Mouse (Mus musculus) spleen, postnatal 36 days (tissue): ENCODE results near the gene Gm20388.
A peak's percentile ranks its signal among the peaks of the same experiment; 100 is the strongest.

Experiments
- DNase-seq, 2 experiments: peaks; one replicate each; pipeline ENCODE4 v3.0.0; 2022; ENCODE audit warnings: low spot score in 2 of 2, mixed read lengths in 1 of 2

Gene Gm20388

GRCm38 (mm10) chr8:122437708-122438331 lies 2527.2 kb downstream of the Gm20388 start:
- peak in 1 of 2 experiments; percentile 35 for DNase-seq

DNA sequence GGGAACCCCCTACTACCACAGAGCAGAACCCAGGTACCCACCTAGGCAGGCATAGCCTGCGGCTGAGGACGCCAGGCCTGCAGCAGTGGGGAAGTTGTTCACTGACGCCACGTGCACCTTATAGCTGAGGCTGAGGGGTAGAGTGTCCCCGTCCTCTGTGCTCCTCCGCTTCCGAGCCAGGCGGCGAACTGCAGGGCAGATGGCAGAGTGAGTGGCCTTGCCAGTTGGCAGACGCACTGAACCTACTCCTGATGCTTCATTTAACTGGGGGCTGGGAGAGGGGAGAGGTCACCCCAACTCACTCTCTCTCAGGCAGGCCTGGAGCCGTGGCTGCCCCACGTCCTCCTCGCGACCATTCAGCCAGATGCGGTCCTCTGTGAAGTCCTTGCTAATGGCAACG lies 2528.7 kb downstream of the Gm20388 start:
- no peak for DNase-seq

DNA sequence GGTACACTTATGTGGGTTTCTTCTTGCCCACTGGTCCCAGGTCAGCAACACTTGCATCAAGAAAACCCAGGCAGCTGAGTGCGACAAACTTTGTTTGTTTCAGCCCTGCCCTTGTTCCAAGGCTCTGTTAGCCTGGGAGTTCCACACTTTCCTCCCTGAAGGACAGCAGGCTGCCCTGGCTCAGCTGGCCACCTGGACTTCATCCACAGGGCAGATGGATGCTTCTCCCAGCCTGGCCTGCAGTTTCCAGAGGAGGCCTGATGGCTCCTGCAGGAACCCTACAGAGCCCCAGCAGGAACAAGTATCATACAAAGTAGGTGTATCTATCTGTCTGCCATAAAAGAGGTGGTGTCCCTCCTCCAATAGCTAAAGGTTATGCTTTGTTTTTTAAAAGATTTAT lies 2530.7 kb downstream of the Gm20388 start:
- no peak for DNase-seq

- DNase-seq: no peak
Measured at GRCm38 (mm10) chr8:122442356-122442755, 2531.7 kb downstream of the Gm20388 start.

DNA sequence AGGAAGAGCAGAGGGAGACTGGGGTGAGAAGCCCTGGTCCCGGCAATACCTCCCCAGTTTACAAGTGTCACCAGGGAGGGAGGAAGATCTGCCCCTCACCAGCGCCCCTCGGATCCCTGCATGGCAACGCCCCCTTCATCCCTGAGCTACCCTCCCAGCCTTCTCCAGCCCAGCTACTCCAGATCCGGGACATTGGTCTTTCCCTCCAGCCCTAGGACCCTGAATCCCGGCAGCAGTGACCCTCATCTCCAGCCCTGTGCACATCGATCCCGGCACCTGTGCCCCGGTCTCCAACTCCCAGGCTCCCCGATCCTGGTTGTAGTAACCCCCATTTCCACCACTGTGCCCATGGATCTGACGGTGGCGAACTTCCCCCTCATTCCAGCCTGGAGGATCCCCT lies 2532.1 kb downstream of the Gm20388 start:
- no peak for DNase-seq

DNA sequence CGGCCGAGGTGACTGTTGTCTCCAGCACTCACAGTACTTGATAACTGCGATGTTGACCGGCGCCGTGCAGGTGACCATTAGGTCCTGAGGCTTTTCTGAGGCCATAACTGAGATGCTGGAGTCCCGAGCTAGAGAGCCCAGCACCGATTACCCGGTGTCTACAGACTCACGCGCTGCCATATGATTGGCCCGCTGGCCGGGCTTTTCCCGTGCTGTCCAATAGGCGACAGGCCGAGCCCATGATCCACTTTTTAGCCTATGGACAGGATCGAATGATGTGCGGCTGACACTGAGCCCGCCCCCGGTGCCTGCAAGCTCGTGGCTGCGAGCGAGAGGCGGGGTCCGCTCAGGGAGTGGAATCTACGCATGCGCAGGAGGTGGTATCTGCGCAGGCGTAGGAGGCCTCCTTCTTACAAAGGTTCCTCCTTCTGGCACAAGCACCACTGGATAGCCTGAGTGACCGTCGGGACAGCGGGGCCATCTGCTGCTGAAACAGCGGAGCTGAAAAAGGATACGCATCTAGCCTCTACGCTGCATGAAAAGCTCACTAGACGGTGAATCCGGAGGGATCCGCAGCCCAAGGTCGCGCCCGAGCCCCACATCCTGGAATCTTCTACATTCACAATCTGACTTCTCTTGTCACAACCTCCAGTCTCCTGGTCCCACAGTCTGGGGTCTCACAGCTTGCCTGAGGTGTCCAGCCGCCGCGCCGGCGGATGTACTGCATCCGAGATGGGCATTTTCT lies 2532.8 kb downstream of the Gm20388 start, which contains the start of gene Mvd:
Gene Mvd (minus strand): TSS at position 161 of the 745 bp plus-strand sequence.
- DNase-seq: peak; percentile 99

DNA sequence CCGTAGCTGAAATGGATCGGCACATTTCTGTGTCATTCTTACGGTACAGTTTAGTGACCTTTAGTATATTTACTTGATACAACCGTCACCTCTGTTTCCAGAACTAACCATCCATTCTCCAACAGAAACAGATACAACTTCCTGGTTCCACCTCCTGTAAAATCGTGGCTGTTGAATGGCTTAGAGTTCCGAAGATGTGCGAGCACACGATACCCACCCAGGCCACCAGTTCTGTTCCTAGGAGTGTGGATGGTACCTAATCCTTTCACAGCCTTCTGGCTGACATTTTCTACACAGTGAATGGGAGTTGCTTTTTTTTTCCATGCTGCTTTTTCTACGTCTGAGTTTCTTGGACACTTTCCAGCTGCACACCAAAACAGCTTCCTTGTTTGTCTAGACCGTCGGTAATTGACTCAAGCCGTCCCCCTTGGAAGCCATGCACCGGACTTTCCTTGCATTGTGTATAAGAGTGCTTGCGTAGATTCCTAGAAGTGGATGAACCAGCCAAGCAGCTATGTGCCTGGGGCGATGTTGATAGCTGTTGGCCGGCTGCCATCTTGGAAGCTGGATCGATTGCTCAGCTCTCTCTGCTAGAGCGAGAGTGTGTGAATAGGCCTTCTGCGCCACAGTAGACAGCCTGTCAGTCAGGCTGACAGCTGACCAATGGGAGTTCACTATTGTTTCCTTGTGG lies 2533.6 kb downstream of the Gm20388 start:
- peak; percentile 68 to 77 for DNase-seq

GRCm38 (mm10) chr8:122445203-122445602 lies 2534.6 kb downstream of the Gm20388 start:
- DNase-seq: no peak

DNA sequence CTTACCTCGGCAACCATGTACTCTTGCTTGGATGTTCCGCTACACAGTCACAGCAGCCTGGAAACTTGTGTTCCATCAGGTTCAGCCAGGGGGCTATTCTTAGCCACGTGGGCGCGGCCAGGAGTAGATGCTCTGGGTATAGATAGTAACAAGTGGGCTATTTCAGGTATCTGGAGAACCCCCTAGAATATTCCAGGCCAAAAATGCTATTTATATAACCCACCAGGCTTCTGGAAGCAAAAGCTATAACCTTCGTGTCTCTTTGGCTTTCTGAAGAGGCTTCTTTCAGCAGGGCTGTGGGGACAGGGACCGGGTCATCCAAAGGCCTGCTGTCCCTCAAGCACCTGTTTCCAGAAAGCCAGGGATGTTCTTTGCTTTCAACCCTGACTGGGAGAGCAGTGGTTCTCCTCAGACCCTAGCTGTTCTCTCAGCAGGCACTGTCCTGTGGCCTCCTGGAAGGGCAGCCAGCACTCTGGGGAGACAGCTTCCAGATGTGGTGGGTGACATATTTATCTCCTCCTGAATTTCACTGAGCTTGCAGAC lies 2540.6 kb downstream of the Gm20388 start:
- no peak for DNase-seq

DNA sequence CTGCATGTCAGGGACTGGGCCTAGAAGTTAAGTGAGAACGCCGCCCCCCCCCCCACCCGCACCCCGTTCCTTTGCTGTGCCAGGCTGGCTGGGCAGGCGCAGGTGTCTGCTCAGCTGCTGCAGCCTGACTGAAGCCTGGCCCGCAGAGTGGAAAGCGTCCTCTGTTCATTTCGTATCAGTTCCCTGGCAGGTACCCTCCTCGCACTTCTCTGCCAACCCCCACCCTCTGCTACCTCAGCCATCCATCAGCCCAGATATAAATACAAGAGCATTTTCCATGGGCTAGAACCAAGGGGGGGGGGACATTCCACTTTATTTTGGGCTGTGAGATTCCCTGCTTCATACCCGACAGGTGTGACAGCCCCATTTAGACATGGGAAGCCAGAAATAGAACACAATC lies 2541.5 kb downstream of the Gm20388 start:
- DNase-seq: no peak

GRCm38 (mm10) chr8:122454409-122454808 lies 2543.8 kb downstream of the Gm20388 start:
- DNase-seq: no peak

DNA sequence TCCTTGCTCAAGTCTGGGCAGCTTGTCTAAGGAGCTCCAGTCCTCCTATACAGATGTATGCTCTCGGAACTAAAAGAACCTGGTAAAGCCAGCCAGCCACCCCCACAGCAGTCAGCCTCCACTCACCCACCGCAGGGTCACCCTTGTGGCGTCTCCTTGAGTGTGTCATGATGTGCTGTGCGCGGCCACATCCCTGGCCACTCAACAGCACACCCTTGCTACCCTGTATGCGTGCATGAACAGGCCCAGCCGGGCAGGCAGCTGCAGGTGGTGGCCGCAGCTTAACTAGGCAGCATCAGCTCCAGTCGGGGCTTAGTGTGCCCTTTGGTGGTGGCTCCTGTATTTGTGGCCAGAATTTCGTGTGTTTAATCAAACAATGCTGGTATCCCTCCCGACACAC lies 2546.5 kb downstream of the Gm20388 start:
- no peak for DNase-seq

DNA sequence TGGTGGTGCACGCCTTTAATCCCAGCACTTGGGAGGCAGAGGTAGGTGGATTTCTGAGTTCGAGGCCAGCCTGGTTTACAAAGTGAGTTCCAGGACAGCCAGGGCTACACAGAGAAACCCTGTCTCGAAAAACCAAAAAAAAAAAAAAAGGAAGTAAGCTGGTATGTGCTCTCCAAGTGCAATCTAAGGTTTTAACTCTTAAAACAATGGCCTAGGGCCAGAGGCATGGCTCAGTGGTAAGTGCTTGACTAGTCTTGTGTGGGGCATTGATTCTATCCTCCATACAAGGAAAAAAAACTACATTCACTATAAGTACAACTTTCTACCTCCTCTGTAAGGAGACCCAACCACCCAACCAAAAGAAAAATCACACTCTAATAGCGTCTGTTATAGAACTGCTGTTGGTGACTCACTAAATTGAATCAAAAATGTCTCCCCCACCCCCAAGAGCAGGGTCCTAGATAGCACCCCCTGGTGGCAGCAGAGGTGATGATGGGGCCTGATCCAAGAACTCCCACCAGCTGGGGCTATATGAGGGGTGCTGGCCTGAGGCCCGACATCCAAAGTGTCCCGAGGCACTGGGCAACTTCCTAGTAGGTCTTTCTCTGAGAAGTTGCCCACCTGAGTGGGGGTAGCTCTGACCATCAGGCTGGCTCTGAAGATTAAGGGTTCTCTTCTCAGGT lies 2548.7 kb downstream of the Gm20388 start:
- no peak for DNase-seq

GRCm38 (mm10) chr8:122459990-122460389 lies 2549.3 kb downstream of the Gm20388 start:
- no peak for DNase-seq

DNA sequence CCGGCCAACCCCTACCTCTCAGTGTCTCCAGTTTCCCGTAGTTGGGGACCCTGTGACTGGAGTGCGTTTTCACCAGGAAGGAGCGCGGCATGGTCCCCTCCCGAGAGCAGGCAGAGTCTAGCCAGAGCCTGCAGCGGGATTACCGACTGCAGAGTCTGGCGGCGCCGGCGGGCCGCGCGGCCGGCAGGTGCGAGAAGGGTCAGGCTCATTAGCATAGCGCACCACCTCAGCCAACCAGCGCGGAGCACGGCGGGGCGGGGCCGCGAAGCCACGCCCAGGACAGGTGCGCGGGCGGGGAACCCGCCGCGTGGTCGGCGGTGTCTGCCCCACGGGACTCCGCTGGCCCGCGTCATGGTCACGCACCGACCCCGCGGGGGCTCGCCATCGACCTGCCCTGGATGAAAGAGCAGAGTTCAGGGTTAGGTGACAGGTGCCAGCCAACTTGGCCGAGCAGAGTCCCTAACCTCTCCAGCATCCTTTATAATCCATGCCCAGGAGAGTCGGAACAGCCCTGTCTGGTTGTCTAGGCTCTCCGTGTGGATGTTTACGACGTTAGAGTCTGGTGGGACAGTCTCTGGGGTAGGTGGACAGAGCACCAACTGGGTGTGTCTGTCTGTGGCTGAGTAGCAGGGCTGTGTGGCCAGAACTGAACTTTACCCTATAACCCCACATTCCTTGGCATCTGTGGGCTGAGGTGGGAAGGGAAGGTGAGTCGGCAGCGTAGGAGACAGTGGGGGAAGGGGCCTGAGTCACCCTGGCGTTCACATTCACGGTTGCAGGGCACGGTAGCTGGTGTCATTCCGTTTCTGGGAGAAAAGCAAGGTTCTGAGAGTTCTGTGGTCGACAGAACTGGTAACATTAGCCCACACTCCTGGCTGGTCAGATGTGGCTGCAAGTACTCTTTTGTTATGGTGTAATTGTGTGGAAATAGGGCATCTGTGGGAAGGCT lies 2550.2 kb downstream of the Gm20388 start, which contains the start of gene Snai3:
Gene Snai3 (minus strand): TSS at position 210 of the 949 bp plus-strand sequence.
- peak; percentile 70 for DNase-seq

- no peak for DNase-seq
Measured at GRCm38 (mm10) chr8:122461473-122462148, 2551.0 kb downstream of the Gm20388 start.

GRCm38 (mm10) chr8:122462510-122462909 lies 2551.9 kb downstream of the Gm20388 start:
- DNase-seq: no peak

GRCm38 (mm10) chr8:122463651-122464640 lies 2553.3 kb downstream of the Gm20388 start:
- DNase-seq: no peak

DNA sequence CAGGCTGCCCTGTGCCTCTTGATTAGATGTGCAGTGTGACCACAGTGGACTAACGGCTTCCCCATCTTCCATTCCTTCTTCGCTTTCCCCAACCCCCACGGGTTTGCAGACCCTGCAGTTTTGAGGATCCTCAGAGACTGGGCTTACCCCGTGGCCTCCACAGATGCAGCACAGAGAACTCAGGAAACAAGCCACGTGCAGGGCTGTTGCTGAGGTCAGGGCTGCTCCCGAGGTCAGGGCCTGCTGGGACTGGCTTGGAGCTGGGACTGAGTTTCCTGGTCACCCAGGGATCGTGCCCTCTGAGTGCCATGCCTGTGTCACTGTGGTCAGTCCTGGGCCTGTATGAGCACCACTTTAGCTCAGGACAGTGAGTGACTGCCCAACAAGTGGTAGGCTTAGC lies 2554.3 kb downstream of the Gm20388 start:
- no peak for DNase-seq
